Mouse (Mus musculus): Measurements from ENCODE around the gene Tcp11l2.

Gene Tcp11l2

DNA sequence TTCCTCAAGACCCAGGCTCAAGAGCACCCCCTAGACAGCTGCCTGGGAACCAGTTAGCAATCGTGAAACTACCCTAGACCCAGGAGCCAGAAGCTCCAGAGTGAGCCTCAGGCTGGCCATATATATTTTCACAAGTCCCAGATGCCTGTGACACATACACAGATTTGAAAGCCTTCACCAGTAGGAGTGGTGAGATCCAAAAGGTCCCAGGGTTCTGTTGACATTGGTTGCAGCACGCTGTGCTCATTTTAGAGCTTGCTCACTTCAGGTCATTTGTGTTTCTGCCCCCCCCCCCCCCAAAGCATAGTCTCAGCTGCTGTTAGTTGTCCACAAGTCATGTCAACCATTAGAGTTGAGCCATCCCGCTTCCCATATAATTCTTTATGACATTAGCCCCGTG lies 77.6 kb downstream of the Tcp11l2 start:
- DNase-seq (ENCODE audit: low spot score in 2 of 2): no peak

DNA sequence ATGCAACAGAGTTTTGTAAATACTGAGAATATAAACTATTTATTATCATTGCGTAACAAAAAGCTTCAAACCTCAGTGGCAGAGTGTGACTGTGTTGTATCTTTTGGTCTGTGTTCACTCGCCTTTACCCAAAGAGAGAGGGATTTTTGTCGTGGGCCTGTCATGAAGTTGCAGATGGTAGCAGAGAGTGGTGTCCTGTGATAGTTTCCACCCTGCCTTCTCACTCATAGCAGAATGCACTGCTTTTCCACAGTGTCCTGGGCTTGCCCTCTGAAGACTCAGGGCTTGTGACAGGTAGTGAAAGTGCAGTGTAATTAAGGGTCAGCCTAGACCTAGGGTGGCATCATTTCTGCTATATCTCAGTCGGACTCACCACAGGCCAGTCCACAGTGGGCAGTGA lies 78.3 kb downstream of the Tcp11l2 start:
- no peak for DNase-seq (ENCODE audit: low spot score in 2 of 2)

DNA sequence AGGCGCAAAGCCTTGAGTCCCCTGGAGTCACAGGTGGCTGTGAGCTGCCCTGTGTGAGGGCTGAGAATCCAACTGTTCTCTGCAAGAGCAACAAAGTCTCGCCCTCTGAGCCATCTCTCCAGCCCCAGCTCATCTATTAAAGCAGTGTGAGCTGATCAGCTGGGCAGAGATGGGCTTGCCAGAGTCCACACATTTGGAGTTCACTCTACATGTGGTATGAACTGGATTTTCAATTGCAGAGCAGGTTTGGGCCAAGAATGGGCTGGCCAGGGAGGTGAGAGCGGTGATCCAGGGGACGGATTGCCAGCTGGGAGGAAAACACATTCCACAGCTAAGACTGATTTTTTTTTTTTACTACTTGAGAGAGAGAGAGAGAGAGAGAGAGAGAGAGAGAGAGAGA lies 80.2 kb downstream of the Tcp11l2 start:
- DNase-seq (ENCODE audit: low spot score in 2 of 2): no peak

DNA sequence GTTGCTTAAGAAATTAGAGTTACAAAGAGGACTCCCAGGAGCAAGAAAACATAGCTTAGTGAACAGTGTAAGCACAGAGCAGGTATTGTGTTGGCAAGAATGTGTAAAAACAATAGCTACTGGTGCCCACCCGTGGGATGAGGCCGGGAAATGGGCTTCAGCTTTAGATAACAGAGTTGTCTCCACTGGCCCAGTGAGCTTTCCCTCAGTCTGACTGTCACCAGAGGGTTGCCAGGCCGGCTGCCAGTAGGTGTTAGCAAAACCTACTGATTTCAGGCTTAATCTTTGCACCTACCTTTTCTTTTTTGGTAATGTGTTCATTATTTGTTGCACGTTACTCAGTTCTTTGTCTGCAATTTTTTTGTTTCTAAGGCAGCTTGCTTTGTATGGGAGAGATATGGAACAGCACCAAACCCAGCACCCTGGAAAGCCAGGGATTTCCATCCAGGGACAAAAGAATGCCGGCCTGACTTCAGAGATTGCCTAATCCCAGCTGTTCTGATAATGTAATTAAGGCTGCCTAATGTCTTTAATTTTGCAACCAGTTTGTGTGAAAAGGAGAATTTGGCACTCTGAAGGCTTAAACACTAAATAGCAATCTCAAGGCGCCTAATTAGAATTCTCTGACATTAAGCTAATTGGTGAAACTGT lies 81.1 kb downstream of the Tcp11l2 start:
- no peak for DNase-seq (ENCODE audit: low spot score in 2 of 2)

GRCm38 (mm10) chr10:84658088-84658848 lies 81.8 kb downstream of the Tcp11l2 start:
- no peak for DNase-seq (ENCODE audit: low spot score in 2 of 2)

- DNase-seq (ENCODE audit: low spot score in 2 of 2): no peak
Measured at GRCm38 (mm10) chr10:84659281-84659680, 82.9 kb downstream of the Tcp11l2 start.

DNA sequence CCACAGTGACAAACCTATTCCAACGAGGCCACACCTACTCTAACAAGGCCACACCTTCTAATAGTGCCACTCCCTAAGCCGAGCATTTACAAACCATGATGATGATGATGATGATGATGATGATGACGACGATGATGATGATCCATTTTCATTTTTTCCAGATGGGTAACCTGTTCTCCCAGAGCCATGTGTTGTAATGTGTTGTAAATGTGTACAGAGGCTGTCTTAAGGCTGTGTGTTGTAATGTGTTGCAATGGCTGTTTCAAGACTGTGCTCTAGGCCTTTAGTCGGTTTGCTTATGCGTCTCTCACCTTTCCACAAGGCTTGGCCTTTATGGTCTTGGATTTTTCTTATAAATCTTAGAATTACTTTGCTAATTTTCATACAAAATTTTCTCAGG lies 85.7 kb downstream of the Tcp11l2 start:
- no peak for DNase-seq (ENCODE audit: low spot score in 2 of 2)

Data from right cerebral cortex, adult 2 months (tissue).